Mouse (Mus musculus) lung, postnatal 10 days (tissue): ENCODE measurements around the gene Sergef.

Experiments
- DNase-seq: peaks from one replicate; pipeline ENCODE4 v3.0.0; 2021

Gene Sergef

GRCm38 (mm10) chr7:46486761-46487160 is 152.8 kb downstream of the Sergef start:
- DNase-seq = no peak

- DNase-seq = no peak
These were observed 155.4 kb downstream of the Sergef start for GRCm38 (mm10) chr7:46484223-46484622.

GRCm38 (mm10) chr7:46483050-46483449 is 156.6 kb downstream of the Sergef start:
- DNase-seq = no peak

- peak; percentile 46 for DNase-seq
These were observed 157.5 kb downstream of the Sergef start for GRCm38 (mm10) chr7:46482099-46482531.

GRCm38 (mm10) chr7:46479793-46480192 is 159.8 kb downstream of the Sergef start:
- DNase-seq = no peak

- DNase-seq = no peak
These were observed 162.2 kb downstream of the Sergef start for GRCm38 (mm10) chr7:46477456-46477855.

GRCm38 (mm10) chr7:46475464-46475863 is 164.1 kb downstream of the Sergef start:
- DNase-seq = no peak

GRCm38 (mm10) chr7:46473141-46473540 is 166.5 kb downstream of the Sergef start:
- DNase-seq = no peak

GRCm38 (mm10) chr7:46471054-46471737 is 168.4 kb downstream of the Sergef start:
- DNase-seq = no peak

- no peak for DNase-seq
These were observed 170.1 kb downstream of the Sergef start for GRCm38 (mm10) chr7:46469542-46469941.

- peak; percentile 13 for DNase-seq
These were observed 173.1 kb downstream of the Sergef start for GRCm38 (mm10) chr7:46466422-46466981.

- DNase-seq = no peak
These were observed 176.5 kb downstream of the Sergef start for GRCm38 (mm10) chr7:46463136-46463535.

- DNase-seq = no peak
These were observed 177.3 kb downstream of the Sergef start for GRCm38 (mm10) chr7:46462287-46462686.

GRCm38 (mm10) chr7:46459605-46460245 is 179.9 kb downstream of the Sergef start:
- no peak for DNase-seq

- DNase-seq = no peak
These were observed 180.4 kb downstream of the Sergef start for GRCm38 (mm10) chr7:46459200-46459599.

GRCm38 (mm10) chr7:46457889-46458288 is 181.7 kb downstream of the Sergef start:
- no peak for DNase-seq

GRCm38 (mm10) chr7:46453930-46454679 is 185.5 kb downstream of the Sergef start:
- no peak for DNase-seq

- no peak for DNase-seq
These were observed 190.5 kb downstream of the Sergef start for GRCm38 (mm10) chr7:46448922-46449645.

- no peak for DNase-seq
These were observed 192.0 kb downstream of the Sergef start for GRCm38 (mm10) chr7:46447473-46448165.

GRCm38 (mm10) chr7:46445896-46446295 is 193.7 kb downstream of the Sergef start:
- DNase-seq = no peak

GRCm38 (mm10) chr7:46443163-46443562 is 196.4 kb downstream of the Sergef start:
- DNase-seq = no peak

- DNase-seq = no peak
These were observed 201.0 kb downstream of the Sergef start for GRCm38 (mm10) chr7:46438537-46439141.
